Mouse (Mus musculus): ENCODE measurements around the gene Foxi3. TPM values are rescaled to one million over a fixed set of nuclear protein-coding genes. Genes with fewer than 3 reads are reported as not detected.

Gene Foxi3
- not detected in 2 replicates for polyA plus RNA-seq (2015; fragmentation: Nextera tagmentation; extraction: Ambion mirVana)

DNA sequence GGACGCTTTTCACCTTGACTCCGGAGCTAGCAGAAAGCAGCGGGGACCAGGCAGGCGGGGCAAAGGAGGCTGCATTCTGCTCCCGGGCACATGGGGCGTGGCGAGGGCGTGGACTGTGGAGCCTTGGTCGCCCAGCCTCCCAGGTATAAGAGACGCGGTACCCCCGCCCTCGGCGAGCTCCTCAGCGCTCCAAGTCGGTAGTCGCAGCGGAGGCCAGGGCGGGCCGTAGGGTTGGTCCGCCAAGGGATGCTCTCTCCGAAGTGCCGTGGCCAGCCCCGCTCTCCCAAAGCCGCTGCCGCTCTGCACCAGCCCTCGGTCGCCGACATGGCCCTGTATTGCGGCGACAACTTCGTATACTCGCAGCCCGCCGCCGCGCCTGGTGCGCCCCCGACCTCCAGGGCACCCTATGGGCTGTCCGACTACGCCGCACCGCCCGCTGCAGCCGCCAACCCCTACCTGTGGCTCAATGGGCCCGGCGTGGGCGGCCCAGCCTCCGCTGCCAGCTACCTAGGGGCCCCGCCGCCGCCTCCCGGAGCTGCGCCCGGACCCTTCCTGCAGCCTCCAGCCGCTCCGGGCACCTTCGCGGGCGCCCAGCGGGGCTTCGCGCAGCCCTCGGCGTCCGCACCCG is at the start of gene Foxi3:
Gene Foxi3, plus strand, starts transcription at position 247 of the 628 bp plus-strand sequence.
- peak within 1 kb of the TSS; percentile 52; the same call in 1 of the 2 replicates for H3K9ac ChIP-seq

DNA sequence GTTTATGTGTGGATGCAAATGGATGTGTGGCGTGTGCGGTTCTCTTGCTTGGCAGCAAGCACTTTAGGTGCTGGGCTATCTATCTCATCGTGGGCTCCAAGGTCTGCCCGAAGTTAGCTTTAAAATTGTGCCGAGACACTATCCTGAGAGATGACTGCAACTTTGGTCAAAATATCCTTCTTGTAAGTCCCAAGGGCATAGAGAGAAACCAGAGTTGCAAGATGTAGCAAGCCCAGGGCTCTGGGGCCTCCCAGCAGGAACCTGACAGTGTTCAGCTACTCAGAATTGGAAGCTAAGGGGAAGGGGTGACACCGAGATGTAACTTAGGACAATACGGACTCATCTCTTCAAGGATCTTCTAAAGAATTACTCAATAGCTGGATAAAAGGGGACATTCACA is 46.8 kb upstream of the Foxi3 start:
- H3K4me2 ChIP-seq, result no peak overlapping the region
- no peak overlapping the region for H3K27ac ChIP-seq (replicated peaks)
- ATAC-seq (ENCODE audit: extremely low read depth, insufficient number of reproducible peaks, low FRiP score, low TSS enrichment), result no peak
- H3K9me3 ChIP-seq, result no peaks in the 10 kb centered on the region
- 84% methylated on average over 7 of the region's 7 CpGs for WGBS
- H3K9ac ChIP-seq, result no peak overlapping the region
- H3K27me3 ChIP-seq (replicated peaks), result peaks cover 47% of the 10 kb centered on the region
- H3K4me1 ChIP-seq, result peaks cover 15% of the 10 kb centered on the region
- H3K4me3 ChIP-seq, result no peak overlapping the region
- H3K36me3 ChIP-seq, result peaks cover 21% of the 10 kb centered on the region

More for the DNA sequence above, at the start of gene Foxi3:
- no peak within 1 kb of the TSS for H3K27ac ChIP-seq (replicated peaks)
- ATAC-seq (ENCODE audit: extremely low read depth, insufficient number of reproducible peaks, low FRiP score, low TSS enrichment), result no peak
- peak within 1 kb of the TSS; percentile 55 for H3K4me3 ChIP-seq
- peaks cover 93% of the 10 kb centered on the region for H3K27me3 ChIP-seq (replicated peaks)
- H3K36me3 ChIP-seq, result no peaks in the 10 kb centered on the region
- H3K9me3 ChIP-seq, result no peaks in the 10 kb centered on the region
- H3K4me2 ChIP-seq, result peak within 1 kb of the TSS; percentile 83
- under 1% methylated on average over 67 of the region's 67 CpGs for WGBS
- H3K4me1 ChIP-seq, result peaks cover 14% of the 10 kb centered on the region

DNA sequence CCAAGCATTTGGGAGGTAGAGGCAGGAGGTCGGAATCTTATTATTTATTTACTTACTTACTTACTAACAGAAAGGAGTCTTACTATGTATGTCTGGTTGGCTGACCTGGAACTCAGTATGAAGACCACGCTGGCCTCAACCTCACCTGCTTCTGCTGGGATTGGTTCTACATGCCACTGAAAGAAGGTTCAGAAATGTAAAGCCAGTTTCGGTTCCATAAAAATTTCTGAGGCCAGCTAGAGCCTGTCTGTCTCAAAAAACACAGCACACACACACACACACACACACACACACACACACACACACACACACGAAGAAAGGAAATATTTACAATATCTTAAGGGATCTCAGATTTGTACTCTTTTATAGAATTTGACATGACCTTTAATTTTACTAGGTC is 46.0 kb upstream of the Foxi3 start:
- Histone ChIP-seq H3K27me3 (replicated peaks) (peaks cover 47% of the 10 kb centered on the region), H3K9me3 (no peaks in the 10 kb centered on the region), H3K4me3 (no peak overlapping the region), H3K4me1 (peaks cover 15% of the 10 kb centered on the region), H3K9ac (no peak overlapping the region), H3K36me3 (peaks cover 17% of the 10 kb centered on the region), H3K27ac (replicated peaks) (no peak overlapping the region), H3K4me2 (no peak overlapping the region)
- WGBS, result 55% methylated on average over 4 of the region's 4 CpGs
- ATAC-seq (ENCODE audit: extremely low read depth, insufficient number of reproducible peaks, low FRiP score, low TSS enrichment), result no peak

DNA sequence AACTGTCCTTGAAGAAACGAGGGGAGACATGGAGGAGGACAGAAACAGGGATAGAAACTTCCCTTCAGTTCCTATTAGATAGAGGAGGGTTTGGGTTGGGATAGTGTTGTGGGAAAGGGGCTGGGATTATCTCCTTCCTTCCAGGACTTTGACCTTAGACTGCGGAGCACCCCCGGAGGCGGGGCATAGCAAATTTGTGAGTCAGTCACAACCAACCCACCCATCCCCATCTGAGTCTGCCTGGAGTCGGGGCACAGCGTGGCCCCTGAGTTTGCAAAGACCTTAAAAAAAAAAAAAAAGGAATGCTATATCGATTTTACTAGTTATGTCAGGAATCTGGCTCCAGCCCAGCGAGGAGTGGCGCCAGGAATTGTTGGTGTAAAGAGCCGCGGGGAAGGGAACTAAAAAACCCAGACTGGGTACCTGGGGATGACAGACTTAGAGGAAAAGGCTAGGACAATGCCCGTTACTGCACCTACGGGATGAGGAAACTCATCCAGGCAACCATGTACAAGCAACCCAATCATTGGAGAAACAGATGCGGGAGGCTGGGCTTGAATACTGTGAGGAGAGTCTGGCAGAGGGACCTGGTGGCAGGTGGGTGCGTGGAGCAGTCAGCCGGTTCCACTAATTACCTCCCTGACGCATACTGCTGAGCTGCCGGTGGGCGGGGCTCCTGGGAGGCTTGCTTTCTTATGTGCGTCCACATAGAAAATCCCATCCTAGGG is 44.5 kb upstream of the Foxi3 start:
- WGBS, result 8% methylated on average over 20 of the region's 20 CpGs
- Histone ChIP-seq H3K36me3 (peaks cover 2% of the 10 kb centered on the region), H3K9me3 (no peaks in the 10 kb centered on the region), H3K9ac (peak overlapping the region; percentile 52; the same call in 1 of the 2 replicates), H3K4me3 (peak overlapping the region; percentile 35), H3K4me1 (peaks cover 15% of the 10 kb centered on the region), H3K4me2 (peak overlapping the region; percentile 66), H3K27me3 (replicated peaks) (peaks cover 47% of the 10 kb centered on the region), H3K27ac (replicated peaks) (no peak overlapping the region)
- ATAC-seq (ENCODE audit: extremely low read depth, insufficient number of reproducible peaks, low FRiP score, low TSS enrichment), result no peak

DNA sequence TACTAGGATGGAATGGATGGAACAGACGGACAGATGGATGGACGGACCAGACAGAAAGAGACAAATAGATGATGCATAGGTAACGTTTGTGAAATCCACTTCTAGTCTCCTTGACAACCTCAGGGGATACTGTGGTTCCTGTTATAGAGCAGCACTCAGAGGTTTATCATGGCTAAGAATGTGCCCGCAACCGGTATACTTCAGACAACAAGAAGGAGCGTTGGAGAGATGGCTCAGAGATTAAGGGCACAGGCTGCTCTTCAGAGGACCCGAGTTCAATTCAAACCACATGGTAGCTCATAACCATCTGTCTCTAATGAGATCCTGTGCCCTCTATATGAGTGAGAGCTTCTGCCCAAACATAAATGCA is 44.0 kb upstream of the Foxi3 start:
- Histone ChIP-seq H3K9me3 (no peaks in the 10 kb centered on the region), H3K36me3 (no peaks in the 10 kb centered on the region), H3K27me3 (replicated peaks) (peaks cover 47% of the 10 kb centered on the region), H3K4me3 (no peak overlapping the region), H3K27ac (replicated peaks) (no peak overlapping the region), H3K4me2 (peak overlapping the region; percentile 66), H3K4me1 (peaks cover 15% of the 10 kb centered on the region), H3K9ac (no peak overlapping the region)
- no peak for ATAC-seq (ENCODE audit: extremely low read depth, insufficient number of reproducible peaks, low FRiP score, low TSS enrichment)
- 58% methylated on average over 7 of the region's 7 CpGs for WGBS

DNA sequence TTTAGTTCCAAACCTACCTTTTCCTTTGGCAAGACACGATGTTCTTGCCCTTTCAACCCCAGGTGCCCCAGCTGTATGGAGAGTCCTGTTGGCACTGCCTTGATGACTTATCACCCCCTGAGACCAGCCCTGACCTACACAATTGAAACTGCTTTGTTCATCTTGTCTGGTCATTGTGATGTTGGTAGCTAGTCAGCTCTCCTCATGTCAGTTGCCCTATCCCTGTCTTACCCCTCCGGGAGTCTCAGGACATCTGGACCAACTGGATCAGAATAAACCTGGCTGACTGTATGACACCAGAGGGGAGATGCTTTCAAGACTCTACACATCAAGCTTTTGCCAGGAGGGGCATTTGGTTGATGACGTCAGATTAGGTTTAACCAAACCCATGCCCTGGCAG is 37.5 kb upstream of the Foxi3 start, which contains the start of gene Tex37:
Gene Tex37, minus strand, starts transcription at position 101 of the 400 bp plus-strand sequence.
- Histone ChIP-seq H3K4me3 (no peak within 1 kb of the TSS), H3K27ac (replicated peaks) (no peak within 1 kb of the TSS), H3K9me3 (no peaks in the 10 kb centered on the region), H3K36me3 (no peaks in the 10 kb centered on the region), H3K4me2 (no peak within 1 kb of the TSS), H3K4me1 (peaks cover 5% of the 10 kb centered on the region; the same call in 1 of the 2 replicates), H3K9ac (no peak within 1 kb of the TSS), H3K27me3 (replicated peaks) (peaks cover 23% of the 10 kb centered on the region)
- 77% methylated on average over 3 of the region's 3 CpGs for WGBS
- no peak for ATAC-seq (ENCODE audit: extremely low read depth, insufficient number of reproducible peaks, low FRiP score, low TSS enrichment)

DNA sequence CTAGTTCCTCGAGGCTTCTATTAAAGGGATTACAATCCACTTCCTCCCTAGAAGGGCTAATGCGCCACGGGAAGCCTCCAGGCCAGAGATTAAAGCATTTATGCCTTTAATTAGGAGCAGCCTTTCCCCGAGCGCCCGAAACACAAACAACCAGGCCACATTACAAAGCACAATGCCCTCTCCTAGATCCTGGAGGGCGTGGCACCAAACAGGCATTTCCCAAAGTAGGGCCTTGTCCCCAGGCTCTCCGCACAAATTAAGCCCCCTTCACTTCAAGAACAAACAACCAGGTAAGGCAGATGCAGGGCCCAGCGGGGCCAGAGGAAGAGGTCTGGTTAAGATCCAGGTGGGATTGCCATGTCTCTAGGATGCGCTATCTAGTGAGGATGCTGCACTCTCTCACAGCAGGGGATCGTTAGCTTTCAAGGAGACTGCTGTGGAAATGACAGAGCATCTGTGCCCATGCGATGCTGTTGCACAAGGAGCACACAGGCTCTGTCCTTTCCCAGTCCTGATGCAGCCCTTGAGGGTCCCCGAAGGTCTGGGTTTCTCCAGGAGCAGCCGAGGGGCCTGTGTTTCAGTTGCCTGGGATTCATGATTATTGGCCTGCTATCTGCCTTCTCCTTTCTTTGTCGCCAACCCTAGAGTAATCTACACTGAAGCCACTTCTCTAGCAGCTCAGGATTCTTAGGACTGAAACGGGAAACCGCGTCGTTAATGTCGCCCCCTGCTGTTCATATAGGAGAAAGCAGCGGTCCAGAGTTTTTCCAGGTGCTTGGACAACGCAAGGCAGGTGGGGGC is 34.9 kb upstream of the Foxi3 start:
- peak overlapping the region; percentile 57; the same call in 1 of the 2 replicates for H3K9ac ChIP-seq
- WGBS, result 5% methylated on average over 22 of the region's 22 CpGs
- H3K4me1 ChIP-seq, result peaks cover 5% of the 10 kb centered on the region; the same call in 1 of the 2 replicates
- peak overlapping the region; percentile 22 for H3K4me3 ChIP-seq
- H3K27ac ChIP-seq (replicated peaks), result no peak overlapping the region
- peak overlapping the region; percentile 68 for H3K4me2 ChIP-seq
- H3K27me3 ChIP-seq (replicated peaks), result peaks cover 20% of the 10 kb centered on the region
- no peaks in the 10 kb centered on the region for H3K9me3 ChIP-seq
- no peak for ATAC-seq (ENCODE audit: extremely low read depth, insufficient number of reproducible peaks, low FRiP score, low TSS enrichment)
- H3K36me3 ChIP-seq, result no peaks in the 10 kb centered on the region

DNA sequence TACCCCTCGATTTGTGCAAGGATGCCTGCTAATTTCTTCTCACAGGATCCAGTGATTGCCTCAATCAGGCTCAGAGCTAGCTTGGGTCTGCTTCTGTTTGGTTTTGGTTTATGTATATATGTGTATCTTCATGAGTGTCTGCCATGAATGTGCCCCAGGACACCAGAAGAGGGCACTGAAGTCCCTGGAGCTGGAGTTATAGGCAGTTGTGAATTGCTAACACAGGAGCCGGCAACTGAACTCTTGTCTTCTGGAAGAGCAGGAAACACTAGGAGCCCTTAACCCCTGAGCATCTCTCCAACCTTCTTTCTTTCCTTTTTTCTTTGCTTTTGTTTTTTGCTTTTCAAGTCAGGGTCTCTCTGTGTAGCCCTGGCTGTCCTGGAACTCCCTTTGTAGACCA is 24.5 kb upstream of the Foxi3 start:
- WGBS, result 78% methylated on average over 2 of the region's 2 CpGs
- no peaks in the 10 kb centered on the region for H3K27me3 ChIP-seq (replicated peaks)
- H3K27ac ChIP-seq (replicated peaks), result no peak overlapping the region
- no peak overlapping the region for H3K9ac ChIP-seq
- no peaks in the 10 kb centered on the region for H3K36me3 ChIP-seq
- no peak for ATAC-seq (ENCODE audit: extremely low read depth, insufficient number of reproducible peaks, low FRiP score, low TSS enrichment)
- H3K4me1 ChIP-seq, result no peaks in the 10 kb centered on the region
- no peaks in the 10 kb centered on the region for H3K9me3 ChIP-seq
- H3K4me2 ChIP-seq, result no peak overlapping the region
- no peak overlapping the region for H3K4me3 ChIP-seq

DNA sequence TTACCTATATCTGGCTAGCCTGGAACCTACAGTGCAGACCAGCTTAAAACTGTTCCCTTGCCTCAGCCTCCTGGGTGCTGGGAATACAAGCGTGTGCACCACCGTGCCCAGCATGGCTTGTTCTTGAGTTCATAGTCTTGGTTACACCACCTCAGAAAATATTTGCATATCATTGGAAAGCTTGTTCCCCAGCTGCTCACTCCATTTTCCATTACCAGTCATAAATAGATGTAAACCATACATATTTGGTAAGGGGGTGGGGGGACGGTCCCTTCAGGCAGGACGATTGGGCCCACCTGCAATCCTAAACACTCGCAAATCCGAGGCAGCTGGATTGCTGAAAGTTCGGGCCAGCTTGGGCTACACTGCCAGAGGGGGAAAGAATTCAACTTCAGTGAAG is 3.1 kb upstream of the Foxi3 start:
- Histone ChIP-seq H3K27me3 (replicated peaks) (peaks cover 83% of the 10 kb centered on the region), H3K4me3 (no peak overlapping the region), H3K27ac (replicated peaks) (no peak overlapping the region), H3K4me1 (peaks cover 14% of the 10 kb centered on the region), H3K9me3 (no peaks in the 10 kb centered on the region), H3K36me3 (no peaks in the 10 kb centered on the region), H3K9ac (no peak overlapping the region), H3K4me2 (no peak overlapping the region)
- WGBS, result 67% methylated on average over 7 of the region's 7 CpGs
- no peak for ATAC-seq (ENCODE audit: extremely low read depth, insufficient number of reproducible peaks, low FRiP score, low TSS enrichment)

DNA sequence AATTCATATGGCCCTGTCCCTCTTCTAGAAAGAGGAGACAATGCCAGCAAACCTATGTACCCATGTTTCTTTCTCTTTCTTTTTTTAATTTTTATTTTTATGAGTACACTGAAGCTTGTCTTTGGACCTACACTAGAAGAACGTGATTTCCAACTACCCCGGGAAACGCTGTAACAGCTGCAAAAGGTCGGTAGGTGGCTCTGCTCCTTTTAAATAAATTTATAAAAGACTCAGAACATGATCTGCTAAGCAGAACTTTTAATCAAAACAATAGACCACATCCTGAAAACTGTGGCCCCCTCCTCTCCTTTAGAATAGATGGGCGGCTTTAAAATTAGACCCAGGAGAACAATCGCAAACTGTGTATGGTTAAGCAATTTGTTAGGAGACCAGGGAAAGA is 2.3 kb upstream of the Foxi3 start:
- Histone ChIP-seq H3K27me3 (replicated peaks) (peaks cover 86% of the 10 kb centered on the region), H3K4me1 (peaks cover 14% of the 10 kb centered on the region), H3K9me3 (no peaks in the 10 kb centered on the region), H3K4me3 (no peak overlapping the region), H3K9ac (no peak overlapping the region), H3K36me3 (no peaks in the 10 kb centered on the region), H3K4me2 (no peak overlapping the region), H3K27ac (replicated peaks) (no peak overlapping the region)
- no peak for ATAC-seq (ENCODE audit: extremely low read depth, insufficient number of reproducible peaks, low FRiP score, low TSS enrichment)
- WGBS, result 11% methylated on average over 6 of the region's 6 CpGs

DNA sequence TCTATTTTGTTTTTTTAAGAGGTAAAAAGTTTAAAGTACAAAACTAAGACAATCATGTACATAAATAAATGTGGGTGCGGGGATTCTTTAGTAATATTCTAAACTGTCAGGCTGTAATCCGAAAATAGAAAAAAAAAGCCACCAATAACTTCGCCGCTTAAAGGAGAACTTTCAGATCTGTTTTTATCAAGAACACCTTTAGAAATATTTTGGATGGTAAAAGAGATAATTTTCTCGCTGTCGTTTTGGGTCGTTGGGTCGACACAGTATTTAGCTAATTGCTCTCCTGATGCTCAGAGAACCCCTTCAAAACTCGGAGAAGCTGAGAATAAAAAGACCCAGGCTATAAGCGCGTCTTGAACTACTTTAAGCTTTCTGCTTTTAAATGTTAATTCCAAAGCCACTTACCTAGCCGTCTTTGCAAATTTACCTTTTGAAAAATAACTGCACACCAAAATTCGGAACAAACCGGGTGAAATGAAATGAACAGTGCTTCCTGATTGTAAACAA is 985 bp upstream of the Foxi3 start:
- WGBS, result 5% methylated on average over 14 of the region's 14 CpGs
- ATAC-seq (ENCODE audit: extremely low read depth, insufficient number of reproducible peaks, low FRiP score, low TSS enrichment), result no peak

More for the DNA sequence above, 985 bp upstream of the Foxi3 start:
- no peak overlapping the region for H3K4me2 ChIP-seq
- no peak overlapping the region for H3K9ac ChIP-seq
- H3K4me3 ChIP-seq, result no peak overlapping the region
- H3K27me3 ChIP-seq (replicated peaks), result peaks cover 93% of the 10 kb centered on the region
- no peaks in the 10 kb centered on the region for H3K9me3 ChIP-seq
- no peaks in the 10 kb centered on the region for H3K36me3 ChIP-seq
- H3K4me1 ChIP-seq, result peaks cover 14% of the 10 kb centered on the region
- no peak overlapping the region for H3K27ac ChIP-seq (replicated peaks)

Measured in heart, embryonic 13.5 days (tissue).